Mouse (Mus musculus): Measurements from ENCODE around the gene B3gat3. TPM values are rescaled to one million over a fixed set of nuclear protein-coding genes. Genes with fewer than 3 reads are reported as not detected.

Gene B3gat3
- polyA plus RNA-seq, 2 experiments = 39.7 to 116 TPM

GRCm38 (mm10) chr19:8911810-8912209 is 8.4 kb upstream of the B3gat3 start:
- no peaks in the 10 kb centered on the region for H3K9me3 ChIP-seq (ENCODE audit: control insufficient read depth, low read length)
- no peak overlapping the region for H3K4me3 ChIP-seq (replicated peaks; ENCODE audit: low read length)
- H3K27ac ChIP-seq (replicated peaks; ENCODE audit: low read depth, low read length) = no peak overlapping the region
- peaks cover 98% of the 10 kb centered on the region for H3K36me3 ChIP-seq (ENCODE audit: control insufficient read depth, insufficient read depth, low read length)
- ATAC-seq (ENCODE audit: low FRiP score, low read depth) (no peak), DNase-seq (ENCODE audit: low spot score) (no peak)
- no peaks in the 10 kb centered on the region for H3K27me3 ChIP-seq (ENCODE audit: control insufficient read depth, insufficient read depth, low read length)
- TF ChIP-seq POLR2A (IDR thresholded peaks at IDR 0.05; ENCODE audit: borderline replicate concordance, extremely low read depth, insufficient read depth, insufficient read length) = no peak
- H3K4me1 ChIP-seq (ENCODE audit: control insufficient read depth, insufficient read depth, low read length) = no peaks in the 10 kb centered on the region
- H3K4me2 ChIP-seq (replicated peaks; ENCODE audit: low read depth, low read length, severe bottlenecking) = no peak overlapping the region
- H3K9ac ChIP-seq (ENCODE audit: low read depth, low read length, severe bottlenecking) = no peak overlapping the region
- WGBS = 95% methylated on average over 5 of the region's 5 CpGs

- WGBS = 93% methylated on average over 3 of the region's 3 CpGs
- H3K4me2 ChIP-seq (replicated peaks; ENCODE audit: low read depth, low read length, severe bottlenecking) = no peak overlapping the region
- DNase-seq (ENCODE audit: low spot score) (no peak), ATAC-seq (ENCODE audit: low FRiP score, low read depth) (no peak)
- H3K36me3 ChIP-seq (ENCODE audit: control insufficient read depth, insufficient read depth, low read length) = peaks cover 83% of the 10 kb centered on the region
- TF ChIP-seq POLR2A (IDR thresholded peaks at IDR 0.05; ENCODE audit: borderline replicate concordance, extremely low read depth, insufficient read depth, insufficient read length) = no peak
- H3K27ac ChIP-seq (replicated peaks; ENCODE audit: low read depth, low read length) = no peak overlapping the region
- no peak overlapping the region for H3K9ac ChIP-seq (ENCODE audit: low read depth, low read length, severe bottlenecking)
- H3K27me3 ChIP-seq (ENCODE audit: control insufficient read depth, insufficient read depth, low read length) = no peaks in the 10 kb centered on the region
- no peaks in the 10 kb centered on the region for H3K4me1 ChIP-seq (ENCODE audit: control insufficient read depth, insufficient read depth, low read length)
- no peak overlapping the region for H3K4me3 ChIP-seq (replicated peaks; ENCODE audit: low read length)
- no peaks in the 10 kb centered on the region for H3K9me3 ChIP-seq (ENCODE audit: control insufficient read depth, low read length)
These were observed 6.0 kb upstream of the B3gat3 start for GRCm38 (mm10) chr19:8914212-8914611.

GRCm38 (mm10) chr19:8919000-8919399 is 1.2 kb upstream of the B3gat3 start:
- TF ChIP-seq POLR2A (IDR thresholded peaks at IDR 0.05; ENCODE audit: borderline replicate concordance, extremely low read depth, insufficient read depth, insufficient read length) = no peak
- Histone ChIP-seq H3K4me2 (replicated peaks; ENCODE audit: low read depth, low read length, severe bottlenecking) (no peak overlapping the region), H3K4me3 (replicated peaks; ENCODE audit: low read length) (no peak overlapping the region), H3K36me3 (ENCODE audit: control insufficient read depth, insufficient read depth, low read length) (peaks cover 39% of the 10 kb centered on the region), H3K27me3 (ENCODE audit: control insufficient read depth, insufficient read depth, low read length) (no peaks in the 10 kb centered on the region), H3K9ac (ENCODE audit: low read depth, low read length, severe bottlenecking) (no peak overlapping the region), H3K9me3 (ENCODE audit: control insufficient read depth, low read length) (no peaks in the 10 kb centered on the region), H3K27ac (replicated peaks; ENCODE audit: low read depth, low read length) (no peak overlapping the region), H3K4me1 (ENCODE audit: control insufficient read depth, insufficient read depth, low read length) (peaks cover 13% of the 10 kb centered on the region)
- ATAC-seq (ENCODE audit: low FRiP score, low read depth) (no peak), DNase-seq (ENCODE audit: low spot score) (no peak)
- WGBS = 91% methylated on average over 3 of the region's 3 CpGs

GRCm38 (mm10) chr19:8919684-8920072 is 496 bp upstream of the B3gat3 start:
- peaks cover 13% of the 10 kb centered on the region for H3K4me1 ChIP-seq (ENCODE audit: control insufficient read depth, insufficient read depth, low read length)
- TF ChIP-seq POLR2A (IDR thresholded peaks at IDR 0.05; ENCODE audit: borderline replicate concordance, extremely low read depth, insufficient read depth, insufficient read length) = no peak
- 72% methylated on average over 6 of the region's 6 CpGs for WGBS
- H3K27ac ChIP-seq (replicated peaks; ENCODE audit: low read depth, low read length) = peak overlapping the region; percentile 86
- ATAC-seq (ENCODE audit: low FRiP score, low read depth) (no peak), DNase-seq (ENCODE audit: low spot score) (no peak)
- peaks cover 32% of the 10 kb centered on the region for H3K36me3 ChIP-seq (ENCODE audit: control insufficient read depth, insufficient read depth, low read length)
- peak overlapping the region; percentile 79 for H3K4me3 ChIP-seq (replicated peaks; ENCODE audit: low read length)
- peak overlapping the region; percentile 77; the same call in 1 of the 2 replicates for H3K9ac ChIP-seq (ENCODE audit: low read depth, low read length, severe bottlenecking)
- H3K4me2 ChIP-seq (replicated peaks; ENCODE audit: low read depth, low read length, severe bottlenecking) = peak overlapping the region; percentile 91
- no peaks in the 10 kb centered on the region for H3K27me3 ChIP-seq (ENCODE audit: control insufficient read depth, insufficient read depth, low read length)
- no peaks in the 10 kb centered on the region for H3K9me3 ChIP-seq (ENCODE audit: control insufficient read depth, low read length)

- H3K4me1 ChIP-seq (ENCODE audit: control insufficient read depth, insufficient read depth, low read length) = peaks cover 13% of the 10 kb centered on the region
- WGBS = under 1% methylated on average over 6 of the region's 6 CpGs
- peak overlapping the region; percentile 91 for H3K4me2 ChIP-seq (replicated peaks; ENCODE audit: low read depth, low read length, severe bottlenecking)
- H3K27ac ChIP-seq (replicated peaks; ENCODE audit: low read depth, low read length) = peak overlapping the region; percentile 86
- DNase-seq (ENCODE audit: low spot score) = peak; percentile 68
- no peaks in the 10 kb centered on the region for H3K27me3 ChIP-seq (ENCODE audit: control insufficient read depth, insufficient read depth, low read length)
- H3K36me3 ChIP-seq (ENCODE audit: control insufficient read depth, insufficient read depth, low read length) = peaks cover 29% of the 10 kb centered on the region
- TF ChIP-seq POLR2A (IDR thresholded peaks at IDR 0.05; ENCODE audit: borderline replicate concordance, extremely low read depth, insufficient read depth, insufficient read length) = no peak
- no peak for ATAC-seq (ENCODE audit: low FRiP score, low read depth)
- no peaks in the 10 kb centered on the region for H3K9me3 ChIP-seq (ENCODE audit: control insufficient read depth, low read length)
- H3K9ac ChIP-seq (ENCODE audit: low read depth, low read length, severe bottlenecking) = peak overlapping the region; percentile 77
- H3K4me3 ChIP-seq (replicated peaks; ENCODE audit: low read length) = peak overlapping the region; percentile 79
These were observed 690 bp downstream of the B3gat3 start for GRCm38 (mm10) chr19:8920836-8921291.

- WGBS = 71% methylated on average over 9 of the region's 9 CpGs
- ATAC-seq (ENCODE audit: low FRiP score, low read depth) (no peak), DNase-seq (ENCODE audit: low spot score) (no peak)
- H3K4me1 ChIP-seq (ENCODE audit: control insufficient read depth, insufficient read depth, low read length) = peaks cover 13% of the 10 kb centered on the region
- H3K36me3 ChIP-seq (ENCODE audit: control insufficient read depth, insufficient read depth, low read length) = peaks cover 29% of the 10 kb centered on the region
- H3K4me2 ChIP-seq (replicated peaks; ENCODE audit: low read depth, low read length, severe bottlenecking) = no peak overlapping the region
- H3K9ac ChIP-seq (ENCODE audit: low read depth, low read length, severe bottlenecking) = no peak overlapping the region
- H3K27me3 ChIP-seq (ENCODE audit: control insufficient read depth, insufficient read depth, low read length) = no peaks in the 10 kb centered on the region
- no peak overlapping the region for H3K4me3 ChIP-seq (replicated peaks; ENCODE audit: low read length)
- no peak for TF ChIP-seq POLR2A (IDR thresholded peaks at IDR 0.05; ENCODE audit: borderline replicate concordance, extremely low read depth, insufficient read depth, insufficient read length)
- no peaks in the 10 kb centered on the region for H3K9me3 ChIP-seq (ENCODE audit: control insufficient read depth, low read length)
- H3K27ac ChIP-seq (replicated peaks; ENCODE audit: low read depth, low read length) = no peak overlapping the region
These were observed 1.6 kb downstream of the B3gat3 start for GRCm38 (mm10) chr19:8921741-8922140.
